ENCODE assay signal across 9 mouse cellular contexts in the genomic region with DNA sequence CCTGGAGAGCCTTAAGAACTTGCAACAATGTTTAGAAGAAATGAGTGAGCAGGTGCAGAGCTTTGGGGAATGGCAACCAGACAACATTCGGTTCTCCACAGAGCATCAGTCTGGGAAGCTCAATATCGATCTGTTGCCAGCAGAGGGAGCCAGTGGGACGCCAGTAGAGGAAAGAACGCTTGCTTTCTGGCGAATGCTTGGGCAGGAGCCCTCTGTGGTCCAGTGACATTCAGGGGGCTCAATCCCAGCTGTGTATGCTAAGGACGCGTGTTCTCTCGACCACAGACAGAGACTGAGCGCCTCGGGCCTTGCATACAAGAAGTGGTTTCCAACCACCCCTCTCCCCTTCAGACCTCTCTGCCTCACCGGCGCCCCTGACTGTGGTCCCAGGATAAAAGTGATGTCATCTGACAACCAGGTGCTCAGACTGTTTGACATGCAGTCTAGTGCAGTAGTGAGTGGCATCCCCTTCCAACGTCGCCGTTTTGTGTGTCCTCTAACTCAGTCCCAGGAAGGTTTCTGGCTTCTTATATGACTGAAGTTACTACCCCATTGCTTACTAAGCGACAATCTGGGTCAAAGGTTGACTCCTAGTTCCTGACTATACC. TPM values are rescaled to one million over a fixed set of nuclear protein-coding genes. Genes with fewer than 3 reads are reported as not detected.
A peak's percentile ranks its signal among the peaks of the same experiment; 100 is the strongest.
DNase-seq lines count a peak whose midpoint lies in the region; ATAC-seq lines count a peak whose summit lies in the region.
"Had no signal": no experiment of that assay in that cellular context is flagged by ENCODE, and none has a peak within 500 bp of the region (broad histone marks: within the 10 kb centered on the region; RNA-seq: fewer than 3 reads in every experiment).

No protein-coding gene starts in this region.

- intact Hi-C loops in heart, postnatal 25 days (cut with DNase I): no loop called here

- WGBS in forebrain, embryonic 16.5 days: 18% methylated on average over 16 of the region's 16 CpGs

- no peaks in the 10 kb centered on the region for H3K27me3 ChIP-seq in forebrain, embryonic 16.5 days (replicated peaks; ENCODE audit: control insufficient read depth, insufficient read depth, low read length)

- H3K9me3 ChIP-seq in forebrain, embryonic 16.5 days (ENCODE audit: control insufficient read depth, low read length): no peaks in the 10 kb centered on the region

- peaks cover 4% of the 10 kb centered on the region for H3K4me1 ChIP-seq in forebrain, embryonic 16.5 days (replicated peaks; ENCODE audit: control insufficient read depth, insufficient read depth, low read length)

- DNase-seq in MEL-GATA-1-ER (ENCODE audit: extremely low read depth, low read depth): peak; percentile 40
- peak; percentile 54 for DNase-seq in cerebellum, adult 11-12 months
- peak; percentile 33 for DNase-seq in heart, postnatal 25 days (ENCODE audit: low spot score)
- peak; percentile 84 for DNase-seq in layer of hippocampus, adult 11-12 months (ENCODE audit: low spot score)
- DNase-seq in lung, postnatal 10 days: peak; percentile 83
- peak; percentile 51 for DNase-seq in retina, adult 2 months (ENCODE audit: low read depth, low spot score)
- peak; percentile 92 for DNase-seq in thymus, postnatal 4 days

- peak; percentile 33; the same call in 1 of the 2 replicates for ATAC-seq in forebrain, embryonic 16.5 days

- no peak overlapping the region for H3K4me3 ChIP-seq in forebrain, embryonic 16.5 days (replicated peaks; ENCODE audit: low read length)
- H3K4me3 ChIP-seq: myocyte had no signal

- H3K9ac ChIP-seq in forebrain, embryonic 16.5 days (replicated peaks; ENCODE audit: low read depth, low read length): peak overlapping the region; percentile 50

- peak overlapping the region; percentile 37 for H3K4me2 ChIP-seq in forebrain, embryonic 16.5 days (ENCODE audit: low read length)

- no peak overlapping the region for H3K27ac ChIP-seq in forebrain, embryonic 16.5 days (ENCODE audit: low read length)

- no peaks in the 10 kb centered on the region for H3K36me3 ChIP-seq in forebrain, embryonic 16.5 days (ENCODE audit: control insufficient read depth, insufficient read depth)

RNA-seq across cellular contexts. Expression of gene Sfta2, which starts 16.9 kb away (rescaled TPM):
- polyA plus RNA-seq in forebrain, embryonic 16.5 days (2015; fragmentation: Nextera tagmentation; extraction: Ambion mirVana): not detected in 2 replicates
- total RNA-seq in heart, postnatal 25 days (2021): not detected
- polyA plus RNA-seq: myocyte had no signal

RNA-seq across cellular contexts. Expression of gene 2300002M23Rik, which starts 17.2 kb away (rescaled TPM):
- not detected in 2 replicates for polyA plus RNA-seq in forebrain, embryonic 16.5 days (2015; fragmentation: Nextera tagmentation; extraction: Ambion mirVana)
- not detected for total RNA-seq in heart, postnatal 25 days (2021)
- polyA plus RNA-seq: myocyte had no signal

RNA-seq across cellular contexts. Expression of gene Cdsn, which starts 32.5 kb away (rescaled TPM):
- polyA plus RNA-seq in forebrain, embryonic 16.5 days (2015; fragmentation: Nextera tagmentation; extraction: Ambion mirVana): not detected in 2 replicates
- total RNA-seq in heart, postnatal 25 days (2021): under 1 TPM; 0.26 to 0.28 TPM

RNA-seq across cellular contexts. Expression of gene Gm9573, which starts 42.0 kb away (rescaled TPM):
- not detected in 2 replicates for polyA plus RNA-seq in forebrain, embryonic 16.5 days (2015; fragmentation: Nextera tagmentation; extraction: Ambion mirVana)
- total RNA-seq in heart, postnatal 25 days (2021): not detected
- polyA plus RNA-seq: myocyte had no signal

RNA-seq across cellular contexts. Expression of gene Psors1c2, which starts 51.4 kb away (rescaled TPM):
- polyA plus RNA-seq in forebrain, embryonic 16.5 days (2015; fragmentation: Nextera tagmentation; extraction: Ambion mirVana): 1.4 and 1.7 TPM in 2 replicates
- total RNA-seq in heart, postnatal 25 days (2021): not detected

Comparison
In these comparisons a context has a peak if more than half of its experiments do, and no peak if none do; other contexts are left out.
1. DNase-seq: peak in every context shown above with its lines; median percentile 92 in thymus, postnatal 4 days; 84 in layer of hippocampus, adult 11-12 months; 83 in lung, postnatal 10 days; 54 in cerebellum, adult 11-12 months; 51 in retina, adult 2 months; 40 in MEL-GATA-1-ER; 33 in heart, postnatal 25 days.